Mouse (Mus musculus): ENCODE measurements at regions not wholly inside any gene's neighbourhood (a gene's known extent, or its start where the extent isn't known, plus 50 kb on each side); places are given as distances from the start of the nearest gene placed in this dataset.

DNA sequence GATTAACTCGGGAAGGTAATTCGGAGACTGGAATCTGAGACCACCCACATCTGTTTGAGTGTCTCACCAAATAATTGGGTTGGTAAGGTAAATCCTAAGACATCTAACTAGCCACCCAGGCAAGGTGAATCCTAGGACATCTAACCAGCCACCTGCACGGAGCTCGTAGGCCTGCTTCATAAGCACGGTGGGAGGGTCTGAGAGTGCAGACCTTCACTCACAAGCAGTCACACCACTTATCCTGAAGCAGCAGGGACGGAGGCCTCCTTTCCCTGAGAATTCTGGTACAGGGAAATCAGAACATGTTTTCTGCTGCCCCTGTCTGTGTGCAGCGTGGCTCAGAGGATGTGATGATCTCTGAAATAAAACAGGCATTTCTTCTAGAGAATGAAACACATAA, 206.5 kb downstream of the Zfp326 start:
- WGBS = 76% methylated on average over 7 of the region's 7 CpGs
- Histone ChIP-seq H3K27ac (ENCODE audit: insufficient read depth, low read depth, low read length) (no peak overlapping the region), H3K4me3 (ENCODE audit: insufficient read depth, low read depth, low read length) (no peak overlapping the region), H3K27me3 (replicated peaks; ENCODE audit: control insufficient read depth, insufficient read depth, low read length) (no peaks in the 10 kb centered on the region), H3K4me1 (ENCODE audit: control insufficient read depth, insufficient read depth, low read length) (no peaks in the 10 kb centered on the region), H3K36me3 (ENCODE audit: control insufficient read depth, insufficient read depth, low read length) (no peaks in the 10 kb centered on the region)
- no peak for DNase-seq
- TF ChIP-seq POLR2A (IDR thresholded peaks at IDR 0.05; ENCODE audit: low read depth, low read length) = no peak
- no peak for TF ChIP-seq CTCF (conservative IDR thresholded peaks at IDR 0.05; ENCODE audit: insufficient read depth, insufficient read length, low read depth, low read length)

DNA sequence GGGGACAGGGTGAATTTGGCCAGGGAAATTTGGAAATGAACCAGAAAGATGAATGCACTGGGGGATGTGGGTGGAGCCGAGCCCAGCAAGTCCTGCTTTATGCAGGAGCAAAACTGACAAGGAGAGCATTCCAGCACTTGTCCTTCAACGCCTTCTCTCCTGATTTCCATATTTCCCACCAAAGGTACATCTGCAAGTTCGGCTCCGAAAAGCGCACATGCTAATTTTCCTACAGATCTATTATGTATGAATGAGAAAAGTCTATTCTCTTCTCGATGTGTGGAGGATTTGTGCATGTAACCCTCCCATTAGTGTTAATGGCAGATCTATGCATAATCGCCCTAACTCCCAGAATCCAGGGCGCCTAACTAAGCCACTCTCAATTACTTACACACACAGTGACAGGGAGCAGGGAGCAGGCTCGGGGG, 190.8 kb downstream of the Zfp326 start:
- Histone ChIP-seq H3K4me1 (ENCODE audit: control insufficient read depth, insufficient read depth, low read length) (no peaks in the 10 kb centered on the region), H3K36me3 (ENCODE audit: control insufficient read depth, insufficient read depth, low read length) (no peaks in the 10 kb centered on the region), H3K27me3 (replicated peaks; ENCODE audit: control insufficient read depth, insufficient read depth, low read length) (no peaks in the 10 kb centered on the region), H3K27ac (ENCODE audit: insufficient read depth, low read depth, low read length) (no peak overlapping the region), H3K4me3 (ENCODE audit: insufficient read depth, low read depth, low read length) (no peak overlapping the region)
- no peak for TF ChIP-seq POLR2A (IDR thresholded peaks at IDR 0.05; ENCODE audit: low read depth, low read length)
- no peak for TF ChIP-seq CTCF (conservative IDR thresholded peaks at IDR 0.05; ENCODE audit: insufficient read depth, insufficient read length, low read depth, low read length)
- WGBS = 81% methylated on average over 9 of the region's 9 CpGs
- DNase-seq = no peak

- no peaks in the 10 kb centered on the region for H3K4me1 ChIP-seq (ENCODE audit: control insufficient read depth, insufficient read depth, low read length)
- H3K4me3 ChIP-seq (ENCODE audit: insufficient read depth, low read depth, low read length) = no peak overlapping the region
- H3K27ac ChIP-seq (ENCODE audit: insufficient read depth, low read depth, low read length) = no peak overlapping the region
- H3K36me3 ChIP-seq (ENCODE audit: control insufficient read depth, insufficient read depth, low read length) = no peaks in the 10 kb centered on the region
- no peaks in the 10 kb centered on the region for H3K27me3 ChIP-seq (replicated peaks; ENCODE audit: control insufficient read depth, insufficient read depth, low read length)
- TF ChIP-seq CTCF (conservative IDR thresholded peaks at IDR 0.05; ENCODE audit: insufficient read depth, insufficient read length, low read depth, low read length) (no peak), POLR2A (IDR thresholded peaks at IDR 0.05; ENCODE audit: low read depth, low read length) (no peak)
- DNase-seq = no peak
Measured at GRCm38 (mm10) chr5:106066706-106067105, 190.3 kb downstream of the Zfp326 start.

- H3K36me3 ChIP-seq (ENCODE audit: control insufficient read depth, insufficient read depth, low read length) = no peaks in the 10 kb centered on the region
- H3K4me1 ChIP-seq (ENCODE audit: control insufficient read depth, insufficient read depth, low read length) = no peaks in the 10 kb centered on the region
- 78% methylated on average over 7 of the region's 7 CpGs for WGBS
- H3K4me3 ChIP-seq (ENCODE audit: insufficient read depth, low read depth, low read length) = no peak overlapping the region
- DNase-seq = no peak
- no peak overlapping the region for H3K27ac ChIP-seq (ENCODE audit: insufficient read depth, low read depth, low read length)
- H3K27me3 ChIP-seq (replicated peaks; ENCODE audit: control insufficient read depth, insufficient read depth, low read length) = no peaks in the 10 kb centered on the region
- TF ChIP-seq POLR2A (IDR thresholded peaks at IDR 0.05; ENCODE audit: low read depth, low read length) (no peak), CTCF (conservative IDR thresholded peaks at IDR 0.05; ENCODE audit: insufficient read depth, insufficient read length, low read depth, low read length) (no peak)
Measured at GRCm38 (mm10) chr5:106064366-106064765, 188.0 kb downstream of the Zfp326 start.

DNA sequence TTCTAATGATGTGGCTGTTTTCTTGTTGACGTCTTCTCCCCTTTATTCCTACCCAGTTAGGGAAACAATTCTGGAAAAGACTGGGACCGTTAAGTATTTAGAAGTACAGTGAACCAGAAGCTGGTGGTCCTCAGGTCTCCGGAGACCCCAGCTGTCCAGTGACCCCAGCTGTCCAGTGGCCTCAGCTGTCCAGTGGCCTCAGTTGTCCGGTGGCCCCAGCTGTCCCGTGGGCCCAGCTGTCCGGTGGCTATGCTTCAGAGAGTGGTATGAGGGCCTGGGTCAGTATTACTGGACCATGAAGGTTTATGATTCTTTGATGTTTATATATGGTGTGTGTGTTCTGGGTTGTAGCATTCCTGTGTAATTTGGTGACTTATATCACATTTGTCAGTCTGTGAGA, 186.6 kb downstream of the Zfp326 start:
- Histone ChIP-seq H3K36me3 (ENCODE audit: control insufficient read depth, insufficient read depth, low read length) (no peaks in the 10 kb centered on the region), H3K27me3 (replicated peaks; ENCODE audit: control insufficient read depth, insufficient read depth, low read length) (no peaks in the 10 kb centered on the region), H3K4me3 (ENCODE audit: insufficient read depth, low read depth, low read length) (no peak overlapping the region), H3K27ac (ENCODE audit: insufficient read depth, low read depth, low read length) (no peak overlapping the region), H3K4me1 (ENCODE audit: control insufficient read depth, insufficient read depth, low read length) (no peaks in the 10 kb centered on the region)
- TF ChIP-seq POLR2A (IDR thresholded peaks at IDR 0.05; ENCODE audit: low read depth, low read length) (no peak), CTCF (conservative IDR thresholded peaks at IDR 0.05; ENCODE audit: insufficient read depth, insufficient read length, low read depth, low read length) (no peak)
- 58% methylated on average over 6 of the region's 6 CpGs for WGBS
- DNase-seq = no peak

GRCm38 (mm10) chr5:106056631-106057030, 180.3 kb downstream of the Zfp326 start:
- Histone ChIP-seq H3K4me3 (ENCODE audit: insufficient read depth, low read depth, low read length) (no peak overlapping the region), H3K4me1 (ENCODE audit: control insufficient read depth, insufficient read depth, low read length) (no peaks in the 10 kb centered on the region), H3K27ac (ENCODE audit: insufficient read depth, low read depth, low read length) (no peak overlapping the region), H3K27me3 (replicated peaks; ENCODE audit: control insufficient read depth, insufficient read depth, low read length) (no peaks in the 10 kb centered on the region), H3K36me3 (ENCODE audit: control insufficient read depth, insufficient read depth, low read length) (no peaks in the 10 kb centered on the region)
- WGBS = 25% methylated on average over 9 of the region's 9 CpGs
- TF ChIP-seq POLR2A (IDR thresholded peaks at IDR 0.05; ENCODE audit: low read depth, low read length) (no peak), CTCF (conservative IDR thresholded peaks at IDR 0.05; ENCODE audit: insufficient read depth, insufficient read length, low read depth, low read length) (no peak)
- no peak for DNase-seq

GRCm38 (mm10) chr5:106055221-106055620, 178.9 kb downstream of the Zfp326 start:
- Histone ChIP-seq H3K27me3 (replicated peaks; ENCODE audit: control insufficient read depth, insufficient read depth, low read length) (no peaks in the 10 kb centered on the region), H3K4me1 (ENCODE audit: control insufficient read depth, insufficient read depth, low read length) (no peaks in the 10 kb centered on the region), H3K4me3 (ENCODE audit: insufficient read depth, low read depth, low read length) (no peak overlapping the region), H3K36me3 (ENCODE audit: control insufficient read depth, insufficient read depth, low read length) (no peaks in the 10 kb centered on the region), H3K27ac (ENCODE audit: insufficient read depth, low read depth, low read length) (no peak overlapping the region)
- no peak for DNase-seq
- TF ChIP-seq CTCF (conservative IDR thresholded peaks at IDR 0.05; ENCODE audit: insufficient read depth, insufficient read length, low read depth, low read length) (no peak), POLR2A (IDR thresholded peaks at IDR 0.05; ENCODE audit: low read depth, low read length) (no peak)
- WGBS = 39% methylated on average over 8 of the region's 8 CpGs

DNA sequence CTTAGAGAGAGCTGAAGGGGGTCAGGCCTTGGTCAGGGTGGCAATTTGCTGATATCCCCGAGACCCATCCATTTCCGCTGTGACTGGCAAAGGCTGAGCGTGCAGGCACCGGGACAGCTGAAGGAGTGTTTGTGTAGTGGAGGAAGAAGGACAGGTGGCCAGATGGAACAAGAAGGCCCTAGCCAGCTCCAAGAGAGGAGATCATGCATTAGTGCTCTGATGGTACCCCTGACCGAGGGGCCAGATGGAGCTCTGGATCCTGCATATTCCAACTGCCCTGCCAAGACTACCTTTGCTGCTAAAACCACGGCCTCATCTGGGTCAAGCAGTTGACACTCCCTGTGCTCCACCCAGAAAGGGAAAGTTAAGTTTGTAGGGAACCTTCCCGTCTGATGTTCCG, 174.7 kb downstream of the Zfp326 start:
- Histone ChIP-seq H3K27me3 (replicated peaks; ENCODE audit: control insufficient read depth, insufficient read depth, low read length) (no peaks in the 10 kb centered on the region), H3K27ac (ENCODE audit: insufficient read depth, low read depth, low read length) (no peak overlapping the region), H3K4me1 (ENCODE audit: control insufficient read depth, insufficient read depth, low read length) (no peaks in the 10 kb centered on the region), H3K36me3 (ENCODE audit: control insufficient read depth, insufficient read depth, low read length) (no peaks in the 10 kb centered on the region), H3K4me3 (ENCODE audit: insufficient read depth, low read depth, low read length) (no peak overlapping the region)
- TF ChIP-seq POLR2A (IDR thresholded peaks at IDR 0.05; ENCODE audit: low read depth, low read length) = no peak
- TF ChIP-seq CTCF (conservative IDR thresholded peaks at IDR 0.05; ENCODE audit: insufficient read depth, insufficient read length, low read depth, low read length) = no peak
- 91% methylated on average over 8 of the region's 8 CpGs for WGBS
- DNase-seq = no peak

All from kidney, adult 2 months (tissue).